Mouse (Mus musculus): Measurements from ENCODE around the gene Mucl1. TPM values are rescaled to one million over a fixed set of nuclear protein-coding genes. Genes with fewer than 3 reads are reported as not detected.
"Not testable (repeated sequence)": the region's sequence is repeated elsewhere in the genome, so short reads cannot be mapped to it uniquely, and the experiment has no call there.

Gene Mucl1
- polyA plus RNA-seq (2014; fragmentation: Nextera tagmentation; extraction: Ambion mirVana): not detected in 2 replicates

- 82% methylated on average over 2 of the region's 2 CpGs for WGBS
- no peaks in the 10 kb centered on the region for H3K36me3 ChIP-seq (ENCODE audit: control insufficient read depth, insufficient read depth, low read length)
- H3K27me3 ChIP-seq (ENCODE audit: control insufficient read depth, insufficient read depth, low read length): no peaks in the 10 kb centered on the region
- no peak within 1 kb of the TSS for H3K4me2 ChIP-seq (replicated peaks; ENCODE audit: low read depth, low read length)
- H3K9ac ChIP-seq (replicated peaks; ENCODE audit: low read depth, low read length): no peak within 1 kb of the TSS
- H3K9me3 ChIP-seq (ENCODE audit: control insufficient read depth, low read depth, low read length): no peaks in the 10 kb centered on the region
- no peak within 1 kb of the TSS for H3K27ac ChIP-seq (ENCODE audit: low read length)
- no peaks in the 10 kb centered on the region for H3K4me1 ChIP-seq (ENCODE audit: control insufficient read depth, insufficient read depth, low read length)
- H3K4me3 ChIP-seq (ENCODE audit: low read depth, low read length): no peak within 1 kb of the TSS
- no peak for ATAC-seq (ENCODE audit: insufficient number of reproducible peaks, insufficient read depth, low FRiP score, low read depth)
These were observed at the start of gene Mucl1 for GRCm38 (mm10) chr15:103755369-103755768. Gene Mucl1 (minus strand): TSS chr15:103755469.

- not testable (repeated sequence) for H3K9ac ChIP-seq (replicated peaks; ENCODE audit: low read depth, low read length); ATAC-seq (ENCODE audit: insufficient number of reproducible peaks, insufficient read depth, low FRiP score, low read depth); H3K36me3 ChIP-seq (ENCODE audit: control insufficient read depth, insufficient read depth, low read length); H3K4me2 ChIP-seq (replicated peaks; ENCODE audit: low read depth, low read length); H3K27ac ChIP-seq (ENCODE audit: low read length); H3K4me1 ChIP-seq (ENCODE audit: control insufficient read depth, insufficient read depth, low read length); H3K9me3 ChIP-seq (ENCODE audit: control insufficient read depth, low read depth, low read length); H3K4me3 ChIP-seq (ENCODE audit: low read depth, low read length); H3K27me3 ChIP-seq (ENCODE audit: control insufficient read depth, insufficient read depth, low read length)
- 5% methylated on average over 5 of the region's 5 CpGs for whole genome bisulfite sequencing
These were observed 11.6 kb upstream of the Mucl1 start for GRCm38 (mm10) chr15:103766836-103767235.

- H3K36me3 ChIP-seq (ENCODE audit: control insufficient read depth, insufficient read depth, low read length); H3K9me3 ChIP-seq (ENCODE audit: control insufficient read depth, low read depth, low read length); H3K4me1 ChIP-seq (ENCODE audit: control insufficient read depth, insufficient read depth, low read length); H3K27ac ChIP-seq (ENCODE audit: low read length); ATAC-seq (ENCODE audit: insufficient number of reproducible peaks, insufficient read depth, low FRiP score, low read depth); H3K4me2 ChIP-seq (replicated peaks; ENCODE audit: low read depth, low read length); H3K27me3 ChIP-seq (ENCODE audit: control insufficient read depth, insufficient read depth, low read length); H3K4me3 ChIP-seq (ENCODE audit: low read depth, low read length); H3K9ac ChIP-seq (replicated peaks; ENCODE audit: low read depth, low read length): not testable (repeated sequence)
- 77% methylated on average over 3 of the region's 5 CpGs for WGBS
These were observed 38.4 kb downstream of the Mucl1 start for GRCm38 (mm10) chr15:103716861-103717260.

Other genes with a start within 250 kb of the Mucl1 start
- gene Ppp1r1a, start 217.5 kb downstream of the Mucl1 start, polyA plus RNA-seq (2014; fragmentation: Nextera tagmentation; extraction: Ambion mirVana): 12.9 and 17.4 TPM in 2 replicates
- not detected in 2 replicates for gene Glycam1, start 190.4 kb downstream of the Mucl1 start, polyA plus RNA-seq (2014; fragmentation: Nextera tagmentation; extraction: Ambion mirVana)
- gene Mucl2, start 143.8 kb upstream of the Mucl1 start, polyA plus RNA-seq (2014; fragmentation: Nextera tagmentation; extraction: Ambion mirVana): not detected in 2 replicates

Data from stomach, embryonic 14.5 days (tissue).